Mouse (Mus musculus): Measurements from ENCODE around the gene Fam19a2.

DNA sequence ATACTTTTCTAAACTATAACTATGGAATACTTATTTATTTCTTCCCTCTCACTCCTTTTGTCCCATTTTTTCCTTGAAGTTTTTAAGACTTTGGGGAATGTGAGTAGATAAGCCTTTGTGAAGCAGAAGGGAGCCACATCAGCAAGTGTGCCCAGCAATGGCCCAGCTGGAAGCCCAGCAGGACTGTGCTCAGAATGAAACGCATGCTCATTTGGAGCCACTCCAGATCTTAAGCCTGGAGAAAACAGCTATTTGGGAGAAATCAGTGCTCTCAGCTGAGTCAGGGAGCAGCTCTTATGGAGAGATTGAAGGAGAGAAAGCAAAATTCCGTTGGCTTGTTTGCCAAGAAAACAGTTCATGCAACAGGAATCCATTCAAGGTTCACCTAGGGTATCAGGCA, 341.9 kb downstream of the Fam19a2 start:
- TF ChIP-seq POLR2A (IDR thresholded peaks at IDR 0.05; ENCODE audit: borderline replicate concordance, control insufficient read depth, low read depth, low read length), result no peak
- no peak for TF ChIP-seq CTCF (IDR thresholded peaks at IDR 0.05; ENCODE audit: control insufficient read depth, insufficient read depth, low read length)

Data from bone marrow, adult 2 months (tissue).